Mouse (Mus musculus): ENCODE results near the gene AW209491. TPM values are rescaled to one million over a fixed set of nuclear protein-coding genes. Genes with fewer than 3 reads are reported as not detected.

The AW209491 gene
- polyA plus RNA-seq, 1 experiment from 2014 or later = 31.3 TPM

Other genes starting within 250 kb of the AW209491 start
- 4.5 and 7.7 TPM in 2 replicates for gene Hecw1, start 106.9 kb upstream of the AW209491 start, polyA plus RNA-seq (2016; fragmentation: Nextera tagmentation; extraction: Ambion mirVana)
- 103 and 106 TPM in 2 replicates for gene Mrpl32, start 17.0 kb upstream of the AW209491 start, polyA plus RNA-seq (2016; fragmentation: Nextera tagmentation; extraction: Ambion mirVana)
- 235 and 237 TPM in 2 replicates for gene Psma2, start 16.9 kb upstream of the AW209491 start, polyA plus RNA-seq (2016; fragmentation: Nextera tagmentation; extraction: Ambion mirVana)

Data from hindbrain, embryonic 10.5 days (tissue).